Mouse (Mus musculus) monocyte, adult 2 months (primary cell): ENCODE measurements around the gene Herc2.

Experiments
- DNase-seq, 2 experiments: peaks; one replicate each; pipeline ENCODE4 v3.0.0; 2022; ENCODE audit warnings: low spot score in 2 of 2, low read depth in 1 of 2

The Herc2 gene

DNA sequence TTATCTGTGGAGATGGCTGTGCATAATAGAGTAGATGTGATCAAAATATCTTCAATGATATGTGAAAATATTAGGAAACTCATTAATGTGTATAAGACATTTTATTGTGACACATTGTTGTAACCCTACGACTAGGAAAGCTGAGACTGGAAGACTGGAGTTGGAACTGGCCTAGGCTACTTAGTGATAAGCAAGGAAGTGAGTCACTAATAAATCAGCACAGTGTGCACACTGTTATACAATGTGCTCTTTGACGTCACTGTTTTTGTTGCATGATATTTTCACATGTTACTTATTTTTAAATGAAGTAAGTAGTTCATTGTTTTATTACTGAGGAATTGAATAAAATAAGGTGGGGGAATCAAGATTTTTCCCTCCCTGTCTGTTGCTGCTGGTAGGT lies 16.1 kb downstream of the Herc2 start:
- no peak for DNase-seq

- DNase-seq = no peak
These were observed 16.6 kb downstream of the Herc2 start for GRCm38 (mm10) chr7:56066634-56067033.

- DNase-seq = no peak
These were observed 21.7 kb downstream of the Herc2 start for GRCm38 (mm10) chr7:56071724-56072123.

DNA sequence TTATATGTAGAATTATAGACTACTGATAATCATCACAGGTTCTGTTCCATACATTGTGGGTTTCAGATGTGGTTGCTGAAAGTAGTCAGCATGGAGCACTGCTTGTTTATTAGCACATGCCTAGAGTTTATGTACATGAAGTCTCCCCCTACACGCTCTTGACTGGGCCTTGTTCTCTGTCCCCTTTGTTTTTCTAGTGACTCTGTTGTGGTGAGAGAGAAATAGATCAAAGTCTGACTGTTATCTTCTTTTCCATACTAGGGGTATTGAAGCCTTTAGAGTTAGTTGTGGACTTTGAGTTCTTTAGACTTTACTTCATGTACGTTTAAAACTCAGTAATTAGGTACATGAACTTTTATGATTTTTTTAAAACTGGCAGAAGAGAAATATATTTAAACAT lies 33.0 kb downstream of the Herc2 start:
- DNase-seq = no peak

DNA sequence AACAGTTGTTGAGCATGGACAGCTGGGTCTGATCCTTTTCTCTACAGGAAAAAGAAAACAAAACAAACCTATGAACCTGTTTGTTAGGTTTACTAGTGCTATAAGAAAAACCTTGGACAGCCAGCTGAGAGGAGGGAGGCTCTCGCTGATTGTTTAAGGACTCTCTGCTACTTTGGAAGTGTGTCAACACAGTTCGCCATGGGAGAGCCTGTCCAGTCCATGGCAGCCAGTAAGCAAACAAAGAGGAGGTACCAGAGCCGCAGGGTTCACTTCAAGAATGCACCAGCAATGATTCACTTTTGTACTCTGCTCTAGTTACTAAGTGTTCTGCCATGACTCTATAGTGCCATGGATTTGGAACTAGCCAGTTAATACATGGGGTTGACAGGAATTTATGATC lies 39.1 kb downstream of the Herc2 start:
- DNase-seq = no peak

DNA sequence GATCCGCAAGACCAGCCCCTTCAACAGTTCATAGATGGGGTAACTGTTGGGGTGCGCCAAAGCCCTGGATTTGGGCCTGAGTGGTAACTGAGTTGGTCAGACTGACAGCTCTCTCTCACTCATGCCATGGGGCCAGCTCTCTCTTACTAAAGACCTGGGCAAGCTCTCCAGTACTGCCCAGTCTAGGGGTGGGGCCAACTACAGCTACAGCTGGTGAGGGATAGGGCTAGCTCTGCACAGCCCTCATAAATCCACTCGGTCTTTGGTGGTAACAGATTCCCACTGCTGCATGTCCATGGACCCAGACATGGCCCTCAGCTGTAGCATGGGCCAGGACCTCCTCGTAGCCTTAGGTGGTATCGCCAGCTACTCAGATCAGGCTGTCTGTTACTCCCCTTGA lies 41.4 kb downstream of the Herc2 start:
- no peak for DNase-seq

DNA sequence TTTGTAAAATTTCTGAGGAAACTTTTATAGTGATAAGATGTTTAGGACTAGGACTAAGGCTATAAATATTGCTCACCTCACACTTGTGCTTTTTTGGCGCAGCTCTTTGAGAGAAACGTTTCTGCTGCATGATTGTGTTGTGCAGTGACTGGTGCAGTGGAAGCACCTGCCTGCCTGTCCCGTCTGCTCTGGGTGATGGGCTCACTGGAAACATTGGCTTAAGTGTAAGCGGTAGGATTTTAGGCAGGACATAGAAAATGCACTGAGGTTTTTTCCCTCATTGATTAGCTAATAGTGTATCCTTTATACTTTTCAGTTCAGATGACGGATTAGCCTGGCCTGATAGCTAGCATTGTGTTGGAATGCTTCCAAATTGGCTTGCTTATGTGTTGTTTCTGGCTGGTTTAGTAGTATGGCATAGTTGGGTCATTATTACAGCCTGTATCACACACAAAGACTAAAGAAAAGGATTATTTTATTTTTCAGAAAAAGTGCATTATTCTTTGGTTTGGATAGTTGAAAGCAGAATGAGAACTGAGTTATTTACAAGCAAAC lies 52.4 kb downstream of the Herc2 start:
- no peak for DNase-seq

- DNase-seq = no peak
These were observed 63.0 kb downstream of the Herc2 start for GRCm38 (mm10) chr7:56112999-56113398.

DNA sequence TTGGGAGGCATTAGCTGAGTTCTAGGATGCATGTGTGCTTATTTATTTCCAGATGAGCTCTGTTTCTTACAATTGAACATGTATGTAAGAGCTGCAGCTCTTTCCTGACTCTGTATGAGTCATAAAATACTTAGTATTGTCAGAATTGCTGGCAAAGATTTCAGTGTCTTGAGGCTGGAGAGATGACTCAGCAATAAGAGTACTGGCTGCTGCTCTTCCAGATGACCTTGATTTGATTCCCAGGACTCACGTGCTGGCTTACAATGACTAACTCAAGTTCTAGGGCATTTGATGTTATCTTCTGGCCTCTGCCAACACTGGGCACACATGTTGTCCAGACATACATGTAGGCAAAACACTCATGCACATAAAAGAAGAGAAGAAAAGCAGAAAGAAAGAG lies 64.2 kb downstream of the Herc2 start:
- no peak for DNase-seq

- no peak for DNase-seq
These were observed 71.0 kb downstream of the Herc2 start for GRCm38 (mm10) chr7:56120968-56121367.

DNA sequence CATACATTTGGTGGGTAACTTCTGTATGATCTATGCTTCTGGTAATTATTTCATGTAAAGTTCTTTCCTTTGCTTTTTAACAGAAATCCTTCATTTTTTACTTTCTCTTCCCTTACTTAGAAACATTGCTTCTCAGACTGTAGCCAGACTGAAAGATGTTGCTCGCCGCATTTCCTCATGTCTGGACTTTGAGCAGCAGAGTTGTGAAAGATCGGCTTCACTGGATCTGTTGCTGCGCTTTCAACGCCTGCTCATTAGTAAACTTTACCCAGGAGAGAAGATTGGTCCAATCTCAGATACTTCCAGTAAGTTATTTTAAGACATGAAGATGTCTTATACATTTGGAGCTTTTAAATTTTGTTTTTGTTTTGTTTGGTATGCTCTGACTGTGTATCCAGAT lies 71.4 kb downstream of the Herc2 start:
- no peak for DNase-seq

GRCm38 (mm10) chr7:56128080-56128479 lies 78.1 kb downstream of the Herc2 start:
- DNase-seq = no peak

GRCm38 (mm10) chr7:56129577-56129976 lies 79.6 kb downstream of the Herc2 start:
- no peak for DNase-seq

DNA sequence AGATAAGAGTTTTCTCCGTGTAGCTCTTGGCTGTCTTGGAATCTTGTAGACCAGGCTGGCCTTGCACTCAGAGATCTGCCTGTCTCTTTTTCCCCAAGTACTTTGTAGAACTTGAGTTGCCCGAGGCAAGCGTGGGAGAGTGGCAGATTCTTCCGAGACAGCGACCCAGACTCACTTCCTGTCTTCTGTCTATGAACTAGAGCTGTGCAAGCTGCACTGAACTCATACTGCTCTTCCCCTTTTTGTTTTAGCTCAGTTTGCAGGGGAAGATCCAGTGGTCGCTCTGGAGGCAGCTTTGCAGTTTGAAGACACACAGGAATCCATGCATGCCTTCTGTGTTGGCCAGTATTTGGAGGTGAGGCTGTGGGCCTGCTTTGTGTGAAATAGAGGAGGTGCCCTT lies 81.6 kb downstream of the Herc2 start:
- DNase-seq = no peak

DNA sequence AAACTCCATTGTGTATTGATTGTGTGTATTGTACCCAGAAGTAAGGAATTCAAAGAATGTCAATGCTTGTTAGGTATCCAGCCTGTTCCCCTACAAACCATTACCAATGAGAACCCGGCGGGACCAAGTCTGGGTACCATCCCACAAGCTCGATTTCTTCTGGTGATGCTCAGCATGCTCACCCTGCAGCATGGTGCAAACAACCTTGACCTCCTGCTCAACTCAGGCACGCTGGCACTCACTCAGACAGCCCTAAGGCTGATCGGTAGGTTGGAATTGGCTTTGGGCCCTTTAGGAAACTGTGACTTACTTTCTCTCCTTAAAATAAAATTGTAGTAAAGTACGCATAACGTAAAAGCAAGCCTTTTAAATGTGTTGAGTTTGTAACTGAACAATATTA lies 88.7 kb downstream of the Herc2 start:
- DNase-seq = no peak

DNA sequence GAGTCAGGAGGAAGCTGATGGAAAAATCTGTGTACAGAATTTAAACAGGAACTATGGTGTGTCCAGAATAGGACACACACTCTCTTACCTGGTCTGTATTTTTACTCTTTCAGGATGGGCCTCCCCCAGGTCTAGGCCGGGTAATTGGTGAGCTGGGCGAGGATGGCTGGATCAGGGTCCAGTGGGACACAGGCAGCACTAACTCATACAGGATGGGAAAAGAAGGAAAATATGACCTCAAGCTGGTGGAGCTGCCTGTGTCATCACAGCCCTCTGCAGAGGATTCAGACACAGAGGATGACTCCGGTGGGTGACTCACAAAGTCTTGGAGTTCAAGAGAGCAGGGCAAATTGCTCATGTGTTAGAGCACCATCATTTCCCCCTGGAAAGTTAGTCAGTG lies 96.4 kb downstream of the Herc2 start:
- no peak for DNase-seq

DNA sequence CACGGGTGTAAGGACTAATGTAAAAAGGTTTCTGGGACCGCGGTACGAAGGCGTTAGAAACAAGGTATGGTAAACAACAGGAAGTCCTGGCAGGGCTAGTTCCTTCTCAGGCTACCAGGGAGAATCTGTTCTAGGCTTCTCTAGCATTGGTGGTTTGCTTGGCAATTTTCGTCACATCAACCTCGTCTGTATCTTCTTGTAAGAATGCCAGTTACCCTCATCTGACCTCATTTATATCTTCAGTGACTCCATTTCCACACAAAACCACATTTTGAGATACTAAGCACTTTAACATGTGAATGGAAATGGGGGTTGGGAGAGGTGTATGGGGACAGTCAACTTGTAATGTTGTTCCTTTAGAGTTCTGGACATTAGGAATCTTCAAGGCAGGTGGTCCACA lies 98.9 kb downstream of the Herc2 start:
- no peak for DNase-seq

DNA sequence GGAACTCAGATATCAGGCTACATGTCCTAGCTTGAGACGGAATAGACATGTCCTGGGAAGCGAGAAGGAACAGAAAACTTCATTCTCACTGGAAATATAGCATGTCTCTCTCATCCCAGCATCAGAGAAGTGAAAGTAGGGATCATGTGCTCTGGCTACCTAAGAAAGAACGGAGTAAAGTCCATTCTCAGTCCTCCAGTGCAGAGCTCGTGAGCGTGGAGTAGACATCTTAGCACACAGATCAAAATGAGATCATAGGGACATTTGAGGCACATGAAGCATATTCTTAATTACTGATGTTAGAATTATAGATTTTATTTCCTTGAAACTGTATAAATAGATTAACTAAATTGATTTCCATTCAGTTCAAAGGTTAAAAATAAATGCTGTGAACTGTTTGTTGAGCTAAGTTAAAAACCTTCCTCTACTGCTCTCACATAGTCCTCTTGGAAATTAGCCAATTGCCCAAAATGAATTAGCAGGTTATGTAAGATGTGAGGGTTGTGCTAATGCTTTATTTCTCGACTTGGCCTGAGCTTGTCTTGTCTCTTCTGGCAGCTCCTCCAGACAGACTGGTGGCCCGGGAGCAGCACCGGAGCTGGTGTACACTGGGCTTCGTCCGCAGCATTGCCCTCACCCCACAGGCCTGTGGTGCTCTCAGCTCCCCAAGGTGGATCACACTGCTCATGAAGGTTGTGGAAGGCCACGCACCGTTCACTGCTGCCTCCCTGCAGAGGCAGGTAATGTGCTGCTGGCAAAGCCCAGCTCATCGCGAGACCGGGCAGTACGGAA lies 102.1 kb downstream of the Herc2 start:
- DNase-seq = no peak

- no peak for DNase-seq
These were observed 103.2 kb downstream of the Herc2 start for GRCm38 (mm10) chr7:56153161-56153560.

- DNase-seq = no peak
These were observed 103.6 kb downstream of the Herc2 start for GRCm38 (mm10) chr7:56153625-56154024.

- DNase-seq = no peak
These were observed 113.3 kb downstream of the Herc2 start for GRCm38 (mm10) chr7:56163316-56163715.

DNA sequence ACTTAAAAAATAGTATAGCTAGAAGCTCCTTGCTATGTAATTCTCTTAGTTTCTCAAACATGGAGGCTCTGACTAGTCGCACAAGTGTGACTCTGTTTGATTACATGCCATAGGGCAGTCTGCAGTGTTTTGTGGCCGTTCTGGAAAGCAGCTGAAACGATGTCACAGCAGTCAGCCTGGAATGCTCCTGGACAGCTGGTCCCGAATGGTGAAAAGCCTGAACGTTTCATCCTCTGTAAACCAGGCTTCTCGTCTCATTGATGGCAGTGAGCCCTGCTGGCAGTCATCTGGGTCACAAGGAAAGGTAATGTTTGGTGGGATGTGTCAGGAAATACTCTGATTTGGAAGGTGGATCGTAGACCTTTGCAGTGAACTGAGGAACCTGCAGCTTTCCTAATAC lies 118.7 kb downstream of the Herc2 start:
- DNase-seq = no peak

GRCm38 (mm10) chr7:56177371-56177770 lies 127.4 kb downstream of the Herc2 start:
- no peak for DNase-seq
